Mouse (Mus musculus): ENCODE data around the gene Spata20. TPM values are rescaled to one million over a fixed set of nuclear protein-coding genes. Genes with fewer than 3 reads are reported as not detected.

The Spata20 gene
- total and polyA plus RNA-seq, 3 experiments: not detected

GRCm38 (mm10) chr11:94528879-94529278 is 42.9 kb upstream of the Spata20 start:
- Histone ChIP-seq H3K9ac (ENCODE audit: control insufficient read depth, low read depth, low read length, poor library complexity, severe bottlenecking) (0 out of 2 replicates have a peak overlapping the region, but pooled peaks have one; percentile 9), H3K27ac (ENCODE audit: control insufficient read depth, low read depth, low read length) (no peak overlapping the region), H3K4me1 (ENCODE audit: control insufficient read depth in 1 of 2, insufficient read depth in 2 of 2, low read length in 2 of 2) (no peaks in the 10 kb centered on the region; a peak in 1 of 4 replicates), H3K4me3 (ENCODE audit: control insufficient read depth in 1 of 2, insufficient read depth in 1 of 2, low read depth in 2 of 2, low read length in 2 of 2) (peak overlapping the region in 1 of 2 experiments; percentile 7; a peak in 1 of 4 replicates), H3K36me3 (ENCODE audit: control insufficient read depth in 1 of 2, insufficient read depth in 2 of 2, low read length in 2 of 2) (no peaks in the 10 kb centered on the region), H3K79me2 (ENCODE audit: control insufficient read depth, insufficient read depth, low read length, poor library complexity) (no peaks in the 10 kb centered on the region), H3K27me3 (ENCODE audit: control insufficient read depth in 1 of 2, insufficient read depth in 2 of 2, low read length in 2 of 2) (peaks cover 1 to 3% of the 10 kb centered on the region in 2 experiments; a peak in 2 of 4 replicates), H3K9me3 (replicated peaks; ENCODE audit: insufficient read depth, low read length) (no peaks in the 10 kb centered on the region)
- peak; percentile 41 for DNase-seq (ENCODE audit: low read depth, low spot score)
- peak; percentile 85 for TF ChIP-seq ZNF384 (IDR thresholded peaks at IDR 0.05; ENCODE audit: low read depth, low read length)
- no peak for TF ChIP-seq NELFE (IDR thresholded peaks at IDR 0.05; ENCODE audit: low read depth, low read length)
- TF ChIP-seq MAX (IDR thresholded peaks at IDR 0.05; ENCODE audit: low read length): no peak

GRCm38 (mm10) chr11:94526171-94526879 is 40.3 kb upstream of the Spata20 start:
- TF ChIP-seq ZNF384 (IDR thresholded peaks at IDR 0.05; ENCODE audit: low read depth, low read length) (peak; percentile 81), MAX (IDR thresholded peaks at IDR 0.05; ENCODE audit: low read length) (no peak)
- peaks cover 3 to 12% of the 10 kb centered on the region in 2 experiments; a peak in 3 of 4 replicates for H3K27me3 ChIP-seq (ENCODE audit: control insufficient read depth in 1 of 2, insufficient read depth in 2 of 2, low read length in 2 of 2)
- H3K9ac ChIP-seq (ENCODE audit: control insufficient read depth, low read depth, low read length, poor library complexity, severe bottlenecking): no peak overlapping the region
- H3K27ac ChIP-seq (ENCODE audit: control insufficient read depth, low read depth, low read length): no peak overlapping the region
- no peaks in the 10 kb centered on the region; a peak in 1 of 4 replicates for H3K4me1 ChIP-seq (ENCODE audit: control insufficient read depth in 1 of 2, insufficient read depth in 2 of 2, low read length in 2 of 2)
- no peaks in the 10 kb centered on the region for H3K36me3 ChIP-seq (ENCODE audit: control insufficient read depth in 1 of 2, insufficient read depth in 2 of 2, low read length in 2 of 2)
- no peak overlapping the region for H3K4me3 ChIP-seq (ENCODE audit: control insufficient read depth in 1 of 2, insufficient read depth in 1 of 2, low read depth in 2 of 2, low read length in 2 of 2)
- no peaks in the 10 kb centered on the region for H3K9me3 ChIP-seq (replicated peaks; ENCODE audit: insufficient read depth, low read length)
- no peaks in the 10 kb centered on the region for H3K79me2 ChIP-seq (ENCODE audit: control insufficient read depth, insufficient read depth, low read length, poor library complexity)
- peak; percentile 28 for DNase-seq (ENCODE audit: low read depth, low spot score)

GRCm38 (mm10) chr11:94521219-94521843 is 35.4 kb upstream of the Spata20 start, which contains the start of gene Mycbpap:
Gene Mycbpap, minus strand, starts transcription at chr11:94521742.
- DNase-seq (ENCODE audit: low read depth, low spot score): no peak
- no peaks in the 10 kb centered on the region for H3K9me3 ChIP-seq (replicated peaks; ENCODE audit: insufficient read depth, low read length)
- H3K27me3 ChIP-seq (ENCODE audit: control insufficient read depth in 1 of 2, insufficient read depth in 2 of 2, low read length in 2 of 2): peaks cover 18 to 38% of the 10 kb centered on the region in 2 experiments
- no peaks in the 10 kb centered on the region for H3K4me1 ChIP-seq (ENCODE audit: control insufficient read depth in 1 of 2, insufficient read depth in 2 of 2, low read length in 2 of 2)
- no peak within 1 kb of the TSS for H3K27ac ChIP-seq (ENCODE audit: control insufficient read depth, low read depth, low read length)
- H3K79me2 ChIP-seq (ENCODE audit: control insufficient read depth, insufficient read depth, low read length, poor library complexity): no peaks in the 10 kb centered on the region
- H3K9ac ChIP-seq (ENCODE audit: control insufficient read depth, low read depth, low read length, poor library complexity, severe bottlenecking): no peak within 1 kb of the TSS
- H3K4me3 ChIP-seq (ENCODE audit: control insufficient read depth in 1 of 2, insufficient read depth in 1 of 2, low read depth in 2 of 2, low read length in 2 of 2): no peak within 1 kb of the TSS
- no peaks in the 10 kb centered on the region for H3K36me3 ChIP-seq (ENCODE audit: control insufficient read depth in 1 of 2, insufficient read depth in 2 of 2, low read length in 2 of 2)
- TF ChIP-seq NRF1 (IDR thresholded peaks at IDR 0.05; ENCODE audit: insufficient read depth, low read depth, low read length, poor library complexity, severe bottlenecking) (no peak), RAD21 (IDR thresholded peaks at IDR 0.05; ENCODE audit: low read depth, low read length) (no peak), ZMIZ1 (IDR thresholded peaks at IDR 0.05; ENCODE audit: low read depth, low read length) (no peak), KAT2A (conservative IDR thresholded peaks at IDR 0.05; ENCODE audit: low read depth, low read length) (no peak), BHLHE40 (IDR thresholded peaks at IDR 0.05; ENCODE audit: borderline replicate concordance, low read depth, low read length) (no peak)

Measured in MEL (cell line).